Mouse (Mus musculus) leukemia stem cell, adult 10-12 weeks (primary cell): ENCODE results near the gene Mrgprx1. TPM values are rescaled to one million over a fixed set of nuclear protein-coding genes. Genes with fewer than 3 reads are reported as not detected.

Experiments
- polyA plus RNA-seq: library from polyadenylated mRNA; stranded (reverse); fragments of >175 nt; gene quantifications from 2 replicates; pipeline ENCODE4 v1.2.3, GENCODE M21; 2012; ENCODE audit warnings: low replicate concordance

Gene Mrgprx1
- not detected in 2 replicates for polyA plus RNA-seq

GRCm38 (mm10) chr7:48027497-48027896, at the start of gene Mrgprx1:
Gene Mrgprx1, minus strand, starts transcription at chr7:48027597.

GRCm38 (mm10) chr7:47981995-47982394, 45.4 kb downstream of the Mrgprx1 start, which contains the start of gene Mrgpra4:
Gene Mrgpra4, minus strand, starts transcription at chr7:47982095.

Other genes with a start within 250 kb of the Mrgprx1 start
- not detected in 2 replicates for gene Mrgpra4, start 45.5 kb downstream of the Mrgprx1 start, polyA plus RNA-seq
- gene Mrgprb5, start 141.4 kb upstream of the Mrgprx1 start, polyA plus RNA-seq: not detected in 2 replicates
- not detected in 2 replicates for gene Mrgprb4, start 171.7 kb upstream of the Mrgprx1 start, polyA plus RNA-seq